Mouse (Mus musculus) gastrocnemius, postnatal 4 days (tissue): ENCODE results near the gene AC161166.1. TPM values are rescaled to one million over a fixed set of nuclear protein-coding genes. Genes with fewer than 3 reads are reported as not detected.
"Not testable (repeated sequence)": the region's sequence is repeated elsewhere in the genome, so short reads cannot be mapped to it uniquely, and the experiment has no call there.

ENCODE experiments used
- DNase-seq, 2 experiments: peaks; one replicate each; pipeline ENCODE4 v3.0.0; 2021 to 2022; ENCODE audit warnings: low spot score in 2 of 2, mixed read lengths in 2 of 2
- total RNA-seq, 2 experiments: library from RNA; stranded (reverse); gene quantifications; 2 replicates each; pipeline ENCODE4 v1.2.3; 2021

The AC161166.1 gene
- total RNA-seq, 2 experiments from 2014 or later, result not detected

GRCm38 (mm10) chr7:24525686-24526420 is 13.6 kb upstream of the AC161166.1 start:
- no peak for DNase-seq

DNA sequence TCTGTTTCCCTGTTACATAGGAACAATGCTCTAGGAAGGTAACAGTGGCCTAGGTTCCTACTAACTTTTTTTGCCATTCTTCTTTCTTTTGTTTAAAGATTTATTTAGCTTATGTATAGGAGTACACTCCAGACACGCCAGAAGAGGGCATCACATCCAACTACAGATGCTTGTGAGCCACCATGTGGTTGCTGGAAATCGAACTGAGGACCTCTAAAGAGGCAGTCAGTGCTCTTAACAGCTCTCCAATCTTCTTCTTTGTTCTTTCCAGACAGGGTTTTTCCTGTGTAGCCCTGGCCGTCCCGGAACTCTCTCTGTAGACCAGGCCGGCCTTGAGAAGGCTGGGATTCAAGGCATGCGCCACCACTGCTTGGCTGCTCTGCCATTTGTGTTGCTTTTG is 12.7 kb upstream of the AC161166.1 start:
- DNase-seq, result no peak

DNA sequence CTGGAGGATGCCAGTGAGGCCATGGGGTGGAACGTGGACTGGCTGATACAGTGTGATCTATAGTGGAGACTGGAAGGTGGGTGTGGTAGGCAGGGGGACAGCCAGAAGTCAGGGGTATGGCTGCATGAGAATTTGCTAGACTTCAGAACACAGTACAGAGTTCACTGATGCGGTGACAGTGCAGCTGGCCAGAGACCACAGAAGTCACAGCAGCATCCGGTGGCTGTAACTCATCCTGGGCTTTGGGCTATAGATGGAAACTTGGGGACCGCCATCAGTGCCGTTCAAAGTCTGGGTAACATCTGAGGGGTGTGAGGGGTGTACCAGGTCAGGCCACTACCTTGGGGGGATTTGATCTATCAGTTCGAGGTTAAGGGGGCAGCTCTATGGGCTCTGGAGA is 11.5 kb upstream of the AC161166.1 start:
- DNase-seq, result no peak

DNA sequence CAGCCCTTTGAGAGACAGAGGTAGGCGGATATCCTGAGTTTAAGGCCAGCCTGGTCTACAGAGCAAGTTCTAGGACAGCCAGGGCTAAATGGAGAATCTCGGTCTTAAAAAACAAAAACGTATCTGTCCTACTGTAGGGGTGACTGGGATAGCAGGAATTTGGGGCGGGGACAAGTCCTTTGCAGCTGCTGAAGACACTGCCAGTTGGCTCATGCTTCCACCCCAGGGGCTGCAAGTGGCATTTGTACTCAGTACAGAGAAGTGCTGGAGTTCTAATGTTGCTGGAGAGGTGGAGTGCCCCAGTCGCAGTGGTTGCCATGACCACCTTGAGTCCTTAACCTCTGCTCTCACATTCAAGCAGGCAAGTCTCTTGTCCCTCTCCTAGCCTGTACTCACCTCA is 10.6 kb upstream of the AC161166.1 start:
- DNase-seq, result no peak

- DNase-seq, result not testable (repeated sequence)
These were observed 7.8 kb upstream of the AC161166.1 start for GRCm38 (mm10) chr7:24520054-24520453.

DNA sequence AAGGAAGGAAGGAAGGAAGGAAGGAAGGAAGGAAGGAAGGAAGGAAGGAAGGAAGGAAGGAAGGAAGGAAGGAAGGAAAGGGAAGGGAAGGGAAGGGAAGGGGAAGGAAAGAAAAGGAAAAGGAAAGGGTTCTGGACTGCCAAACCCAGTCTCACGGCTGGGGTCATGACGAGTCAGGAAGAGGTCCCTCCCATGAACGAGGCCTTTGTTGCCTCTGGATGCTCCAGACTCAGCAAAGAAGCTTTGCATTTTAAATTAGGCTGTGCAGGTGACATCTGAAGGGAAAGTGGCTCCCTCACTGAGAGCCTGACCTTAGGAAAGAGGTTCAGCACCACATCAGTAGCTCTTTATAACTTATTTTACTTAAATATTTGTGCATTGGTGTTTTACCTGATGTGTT is 6.9 kb upstream of the AC161166.1 start:
- DNase-seq, result no peak

GRCm38 (mm10) chr7:24517654-24518053 is 5.4 kb upstream of the AC161166.1 start:
- DNase-seq, result no peak

DNA sequence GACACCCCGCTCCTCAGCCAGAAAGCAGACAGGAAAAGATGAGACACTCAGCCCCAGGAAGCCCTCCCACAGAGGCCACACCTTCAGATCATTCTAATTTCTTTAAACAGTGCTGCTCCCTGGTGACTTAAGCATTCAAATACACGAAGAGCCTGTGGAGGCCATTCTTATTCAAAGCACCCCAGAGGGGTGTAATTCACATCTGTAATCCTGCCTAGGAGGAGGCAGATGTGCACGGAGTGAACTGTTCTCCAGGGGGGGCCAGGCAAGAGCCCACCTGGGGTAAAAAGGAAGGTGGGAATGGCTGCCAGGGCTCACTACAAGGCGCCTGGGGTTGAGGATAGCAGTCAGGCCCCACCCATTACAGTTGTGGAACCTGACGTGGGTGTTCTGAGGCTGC is 4.8 kb upstream of the AC161166.1 start:
- no peak for DNase-seq

DNA sequence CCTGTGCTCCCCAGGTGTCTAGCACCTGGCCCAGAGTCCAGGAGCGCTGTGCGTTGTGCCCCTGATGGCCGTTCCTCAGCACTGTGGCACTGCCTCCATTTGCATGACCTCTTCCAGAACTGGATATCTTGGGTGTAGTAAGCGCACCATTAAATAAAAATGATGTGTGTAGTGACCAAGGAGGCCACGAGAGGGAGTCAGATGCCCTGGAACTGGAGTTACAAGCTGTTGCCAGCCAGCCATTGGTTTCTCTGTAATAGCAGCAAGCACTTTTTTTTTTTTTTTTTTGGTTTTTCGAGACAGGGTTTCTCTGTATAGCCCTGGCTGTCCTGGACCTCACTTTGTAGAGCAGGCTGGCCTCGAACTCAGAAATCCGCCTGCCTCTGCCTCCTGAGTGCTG is 4.1 kb upstream of the AC161166.1 start:
- DNase-seq, result not testable (repeated sequence)

- DNase-seq, result no peak
These were observed 4.5 kb downstream of the AC161166.1 start for GRCm38 (mm10) chr7:24507726-24508114.

- peak; percentile 83 to 91 for DNase-seq
These were observed 5.2 kb downstream of the AC161166.1 start, which contains the start of gene Zfp428 for GRCm38 (mm10) chr7:24506838-24507725. TSS of gene Zfp428 (plus strand) at chr7:24507006.

DNA sequence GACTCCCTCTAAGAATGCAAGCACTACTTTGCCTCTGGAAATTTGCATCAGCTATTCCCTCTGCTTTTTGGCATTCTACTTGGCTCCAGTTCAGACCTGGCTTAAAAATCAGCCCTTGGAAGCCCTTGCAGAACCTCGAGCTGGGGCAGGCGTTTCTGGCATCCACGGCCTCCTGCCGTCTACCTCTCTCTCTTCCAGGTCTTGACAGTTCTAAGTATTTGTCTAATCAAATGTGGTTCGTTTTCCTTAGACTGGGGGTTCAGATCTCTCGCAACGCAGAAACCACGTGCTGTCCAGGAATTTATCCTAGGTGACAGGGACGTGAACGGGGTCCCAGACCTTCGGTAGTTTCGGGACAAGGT is 5.8 kb downstream of the AC161166.1 start:
- peak in 1 of 2 experiments; percentile 59 for DNase-seq

DNA sequence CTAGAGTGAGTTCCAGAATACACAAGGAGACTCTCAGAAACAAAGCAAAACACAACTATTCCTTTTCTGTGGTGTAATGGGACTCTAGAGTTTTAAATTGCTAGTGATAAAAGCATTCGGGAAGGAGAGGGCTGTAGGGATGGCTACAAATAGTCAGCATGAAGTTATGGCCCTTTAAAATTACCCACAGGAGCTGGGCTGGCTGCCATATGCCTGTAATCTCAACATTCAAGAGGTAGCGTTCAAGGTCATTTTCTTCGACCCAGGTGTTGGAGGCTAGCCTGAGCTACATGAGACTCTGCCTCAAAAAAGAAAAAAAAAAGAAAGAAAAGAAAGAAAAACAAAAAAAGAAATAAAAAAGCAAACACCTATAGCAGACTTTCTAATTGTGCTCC is 6.2 kb downstream of the AC161166.1 start:
- no peak for DNase-seq

- no peak for DNase-seq
These were observed 6.7 kb downstream of the AC161166.1 start for GRCm38 (mm10) chr7:24505447-24506064.

DNA sequence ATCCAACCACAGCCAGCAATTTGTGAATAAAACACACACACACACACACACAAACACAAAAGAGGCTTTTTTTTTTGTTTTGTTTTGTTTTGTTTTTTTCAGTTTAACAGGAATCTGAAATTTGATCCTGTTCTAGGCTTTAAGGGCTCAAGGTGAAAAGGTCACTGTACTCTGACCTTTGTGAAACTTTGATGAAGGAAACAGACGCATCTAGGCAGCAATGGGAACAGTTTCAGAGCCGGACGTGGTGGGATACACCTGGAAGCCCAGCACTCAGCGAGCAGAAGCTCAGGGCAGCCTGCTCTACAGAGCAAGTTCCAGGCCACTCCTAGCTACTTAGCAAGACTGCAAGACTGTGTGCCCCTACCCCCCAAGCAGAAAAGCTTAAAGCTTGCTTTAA is 7.4 kb downstream of the AC161166.1 start:
- DNase-seq, result no peak

GRCm38 (mm10) chr7:24504004-24504403 is 8.3 kb downstream of the AC161166.1 start:
- DNase-seq, result no peak

DNA sequence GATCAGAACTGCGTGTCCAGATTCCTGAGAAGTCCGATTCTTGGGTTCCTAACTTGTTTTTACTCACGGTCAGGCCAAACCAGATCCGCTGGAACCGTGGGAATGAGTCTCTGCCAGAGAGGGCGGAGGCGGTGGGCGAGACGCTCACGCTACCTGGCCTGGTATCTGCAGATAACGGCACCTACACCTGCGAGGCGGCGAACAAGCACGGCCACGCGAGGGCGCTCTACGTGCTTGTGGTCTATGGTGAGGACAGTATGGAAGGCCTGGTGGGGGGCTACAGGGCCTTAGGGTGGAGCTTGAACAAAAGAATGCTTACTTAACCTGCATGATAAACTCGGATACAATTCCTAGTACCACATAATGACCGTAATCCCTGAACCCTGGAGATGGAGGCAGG is 10.8 kb downstream of the AC161166.1 start:
- no peak for DNase-seq

GRCm38 (mm10) chr7:24500929-24501328 is 11.3 kb downstream of the AC161166.1 start:
- DNase-seq, result no peak

DNA sequence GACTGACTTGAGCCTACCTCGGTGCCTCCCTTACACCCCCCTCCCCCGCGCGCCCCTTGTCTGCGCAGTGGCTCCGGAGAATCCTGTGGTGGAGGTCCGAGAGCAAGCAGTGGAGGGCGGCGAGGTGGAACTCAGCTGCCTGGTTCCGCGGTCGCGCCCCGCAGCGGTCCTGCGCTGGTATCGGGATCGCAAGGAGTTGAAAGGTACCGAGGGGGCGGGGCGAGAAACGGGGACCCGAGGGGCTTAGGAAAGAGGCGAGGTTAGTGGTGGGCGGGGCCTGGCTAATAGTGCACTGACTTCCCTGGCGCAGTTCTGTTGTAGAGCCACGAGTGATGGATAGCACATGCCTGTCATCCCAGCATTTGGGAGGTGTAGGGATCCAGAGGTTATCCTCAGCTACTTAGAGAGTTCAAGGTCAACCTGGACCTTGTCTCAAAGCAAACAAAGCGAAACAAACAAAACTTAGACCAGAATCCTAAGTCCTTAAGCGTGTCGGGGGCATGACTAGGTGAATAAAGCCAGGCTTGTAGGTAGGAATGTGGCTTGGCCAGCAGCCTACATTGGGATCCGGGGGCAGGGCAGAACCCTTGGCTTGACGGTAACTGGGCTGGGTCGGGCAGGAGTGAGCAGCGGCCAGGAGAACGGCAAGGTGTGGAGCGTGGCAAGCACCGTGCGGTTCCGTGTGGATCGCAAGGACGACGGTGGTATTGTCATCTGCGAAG is 12.2 kb downstream of the AC161166.1 start:
- DNase-seq, result no peak

DNA sequence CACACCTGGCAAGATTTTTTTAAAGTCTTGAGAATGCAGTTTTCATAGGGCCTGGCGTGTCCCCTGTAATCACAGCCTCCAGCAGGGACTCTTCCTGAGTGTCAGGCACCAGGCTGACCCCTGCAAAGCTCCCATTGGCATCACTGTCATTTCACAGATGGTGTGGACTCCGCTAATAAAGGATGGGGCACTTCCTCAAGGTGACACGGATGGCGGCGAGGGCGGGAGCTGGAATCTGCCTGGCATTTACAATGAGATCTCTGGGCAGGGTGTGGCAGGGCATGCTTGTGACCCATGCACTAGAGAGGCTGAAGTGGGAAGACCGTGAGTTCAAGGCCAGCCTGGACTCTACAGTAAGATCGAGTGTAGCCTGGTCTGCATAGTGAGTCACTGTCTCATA is 24.0 kb downstream of the AC161166.1 start:
- no peak for DNase-seq

- DNase-seq, result no peak
These were observed 24.9 kb downstream of the AC161166.1 start for GRCm38 (mm10) chr7:24487403-24487802.
